8 mouse cellular contexts compared by ENCODE assay signal in genomic region chr19:29325053-29325851, GRCm38 (mm10). TPM values are rescaled to one million over a fixed set of nuclear protein-coding genes. Genes with fewer than 3 reads are reported as not detected.
DNase-seq lines count a peak whose midpoint lies in the region; ATAC-seq and TF ChIP-seq lines count a peak whose summit lies in the region.

Gene Insl6 (minus strand): TSS chr19:29325356.

- no peaks in the 10 kb centered on the region for H3K9me3 ChIP-seq in intestine, embryonic 14.5 days (ENCODE audit: control insufficient read depth, low read length)
- H3K9me3 ChIP-seq in liver, embryonic 15.5 days (replicated peaks) = no peaks in the 10 kb centered on the region
- no peaks in the 10 kb centered on the region for H3K9me3 ChIP-seq in stomach, postnatal 0 days (ENCODE audit: control insufficient read depth, low read length)

- H3K4me2 ChIP-seq in intestine, embryonic 14.5 days (ENCODE audit: low read length) = peak within 1 kb of the TSS; percentile 57
- peak within 1 kb of the TSS; percentile 63 for H3K4me2 ChIP-seq in liver, embryonic 15.5 days
- H3K4me2 ChIP-seq in stomach, postnatal 0 days (replicated peaks; ENCODE audit: low read depth) = peak within 1 kb of the TSS; percentile 58

- peak within 1 kb of the TSS; percentile 29 for H3K9ac ChIP-seq in intestine, embryonic 14.5 days (ENCODE audit: low read length)
- peak within 1 kb of the TSS; percentile 18; the same call in 1 of the 2 replicates for H3K9ac ChIP-seq in liver, embryonic 15.5 days
- H3K9ac ChIP-seq in stomach, postnatal 0 days (ENCODE audit: low read length) = peak within 1 kb of the TSS; percentile 32; the same call in 1 of the 2 replicates

- ATAC-seq in common myeloid progenitor, adult 5-6 weeks (replicated peaks; ENCODE audit: low read depth, poor library complexity, severe bottlenecking) = peak; percentile 75
- peak; percentile 91 for ATAC-seq in intestine, embryonic 14.5 days (replicated peaks; ENCODE audit: low FRiP score, low TSS enrichment, low read depth)
- ATAC-seq in liver, embryonic 15.5 days (ENCODE audit: insufficient read depth) = peak; percentile 95
- peak; percentile 95 for ATAC-seq in stomach, postnatal 0 days (ENCODE audit: low FRiP score, low TSS enrichment)

- intact Hi-C loops in gastrocnemius, postnatal 36 days (cut with DNase I) = no loop called here

- no peak for TF ChIP-seq EP300 in stomach, postnatal 0 days (optimal IDR thresholded peaks at IDR 0.05)

- peak within 1 kb of the TSS; percentile 7; the same call in 1 of the 2 replicates for H3K27ac ChIP-seq in intestine, embryonic 14.5 days (ENCODE audit: low read depth)
- H3K27ac ChIP-seq in liver, embryonic 15.5 days (replicated peaks) = no peak within 1 kb of the TSS
- no peak within 1 kb of the TSS for H3K27ac ChIP-seq in stomach, postnatal 0 days (replicated peaks)

- no peaks in the 10 kb centered on the region for H3K27me3 ChIP-seq in intestine, embryonic 14.5 days (replicated peaks; ENCODE audit: control insufficient read depth, insufficient read depth, low read length)
- H3K27me3 ChIP-seq in liver, embryonic 15.5 days = peaks cover 14% of the 10 kb centered on the region
- H3K27me3 ChIP-seq in stomach, postnatal 0 days (ENCODE audit: control insufficient read depth, insufficient read depth, low read length) = no peaks in the 10 kb centered on the region

- H3K4me3 ChIP-seq in intestine, embryonic 14.5 days (ENCODE audit: low read depth, low read length) = peak within 1 kb of the TSS; percentile 33
- peak within 1 kb of the TSS; percentile 26 for H3K4me3 ChIP-seq in liver, embryonic 15.5 days (replicated peaks)
- peak within 1 kb of the TSS; percentile 24 for H3K4me3 ChIP-seq in stomach, postnatal 0 days (ENCODE audit: low read depth, low read length)

- no peaks in the 10 kb centered on the region for H3K36me3 ChIP-seq in intestine, embryonic 14.5 days (ENCODE audit: control insufficient read depth, insufficient read depth, low read length)
- no peaks in the 10 kb centered on the region for H3K36me3 ChIP-seq in liver, embryonic 15.5 days (replicated peaks)
- H3K36me3 ChIP-seq in stomach, postnatal 0 days (ENCODE audit: control insufficient read depth, insufficient read depth, low read length) = no peaks in the 10 kb centered on the region

- 2% methylated on average over 27 of the region's 31 CpGs for WGBS in intestine, embryonic 14.5 days
- 6% methylated on average over 27 of the region's 31 CpGs for WGBS in liver, embryonic 15.5 days (ENCODE audit: insufficient replicate concordance)
- WGBS in stomach, postnatal 0 days = under 1% methylated on average over 30 of the region's 31 CpGs

- TF ChIP-seq CTCF in stomach, postnatal 0 days (IDR thresholded peaks at IDR 0.05; ENCODE audit: low read depth) = no peak

- DNase-seq in left cerebral cortex, adult 18-20 months (ENCODE audit: low spot score in 2 of 2) = peak; percentile 17 to 19
- no peak for DNase-seq in left cerebral cortex, adult 8-10 months (ENCODE audit: low spot score in 2 of 2)
- peak; percentile 36 to 64 for DNase-seq in gastrocnemius, postnatal 36 days
- peak; percentile 88 for DNase-seq in intestine, embryonic 14.5 days (ENCODE audit: low spot score)
- peak; percentile 84 for DNase-seq in neural tube, embryonic 10.5 days (ENCODE audit: extremely low spot score, low spot score)
- DNase-seq in stomach, postnatal 0 days (ENCODE audit: low spot score) = peak; percentile 85

- H3K4me1 ChIP-seq in intestine, embryonic 14.5 days (replicated peaks; ENCODE audit: control insufficient read depth, insufficient read depth, low read length) = peaks cover 5% of the 10 kb centered on the region; the same call in 1 of the 2 replicates
- H3K4me1 ChIP-seq in liver, embryonic 15.5 days (replicated peaks) = peaks cover 17% of the 10 kb centered on the region
- no peaks in the 10 kb centered on the region for H3K4me1 ChIP-seq in stomach, postnatal 0 days (replicated peaks; ENCODE audit: control insufficient read depth, insufficient read depth)

RNA-seq across cellular contexts. Expression of gene Insl6, which starts in this region (rescaled TPM):
- total RNA-seq in left cerebral cortex, adult 18-20 months (2021) = under 1 TPM; 0.52 to 0.93 TPM
- 1 to 10 TPM in 1 of 4 experiments, under 1 TPM in 1, not detected in 2; 0.57 to 1.4 TPM for total RNA-seq in left cerebral cortex, adult 8-10 months (2022)
- total RNA-seq in common myeloid progenitor, adult 5-6 weeks (2017) = 5.3 and 6.1 TPM in 2 replicates
- total RNA-seq in gastrocnemius, postnatal 36 days (2021) = not detected
- polyA plus RNA-seq in intestine, embryonic 14.5 days (2014; fragmentation: Nextera tagmentation; extraction: Ambion mirVana) = 7.9 and 8.4 TPM in 2 replicates
- 0.46 and 0.76 TPM in 2 replicates for polyA plus RNA-seq in liver, embryonic 15.5 days (2015; fragmentation: Nextera tagmentation; extraction: Ambion mirVana)
- 3.0 and 3.2 TPM in 2 replicates for polyA plus RNA-seq in stomach, postnatal 0 days (2015; fragmentation: Nextera tagmentation; extraction: Ambion mirVana)

Comparison
In these comparisons a context has a peak if more than half of its experiments do, and no peak if none do; other contexts are left out.
1. Peak in DNase-seq in left cerebral cortex, adult 18-20 months; RNA of the gene not detected or under 1 TPM.
2. Peak in DNase-seq in gastrocnemius, postnatal 36 days; RNA of the gene not detected or under 1 TPM.
3. Peak in ATAC-seq, H3K4me3 ChIP-seq, H3K9ac ChIP-seq and H3K4me2 ChIP-seq in liver, embryonic 15.5 days; RNA of the gene not detected or under 1 TPM.
4. DNase-seq: peak in intestine, embryonic 14.5 days (single experiment), neural tube, embryonic 10.5 days (single experiment) and stomach, postnatal 0 days (single experiment); none in left cerebral cortex, adult 8-10 months (0 of 2).
5. Peak in every context shown above with its lines, with median percentiles within 50 percentile points of each other: ATAC-seq, H3K4me2 ChIP-seq, H3K4me3 ChIP-seq and H3K9ac ChIP-seq.